Mouse (Mus musculus): ENCODE measurements around the gene BC147527. TPM values are rescaled to one million over a fixed set of nuclear protein-coding genes. Genes with fewer than 3 reads are reported as not detected.
A peak's percentile ranks its signal among the peaks of the same experiment; 100 is the strongest.
"Not testable (repeated sequence)": the region's sequence is repeated elsewhere in the genome, so short reads cannot be mapped to it uniquely, and the experiment has no call there.

Gene BC147527
- polyA plus RNA-seq, 1 experiment from 2014 or later: 0.41 TPM

DNA sequence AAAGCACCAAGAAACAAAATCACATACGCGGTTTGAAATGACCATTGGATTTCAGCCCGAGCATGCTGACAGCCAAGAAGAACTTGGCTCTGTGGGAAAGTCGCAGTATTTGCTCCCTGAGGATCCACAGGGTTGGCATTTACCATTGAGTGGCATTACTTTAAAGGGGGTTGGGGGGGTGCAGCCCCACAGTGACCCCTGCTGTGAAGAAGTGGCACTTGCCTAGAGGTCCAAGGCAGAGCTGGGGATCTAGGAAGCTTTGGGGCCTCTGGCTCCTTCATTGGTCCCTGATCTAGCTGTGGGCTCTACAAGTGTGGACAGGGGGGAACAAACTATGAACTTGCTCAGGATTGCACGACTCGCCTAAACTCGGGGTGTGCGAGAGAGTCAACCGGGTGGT, 21.4 kb upstream of the BC147527 start:
- H3K4me2 ChIP-seq (replicated peaks; ENCODE audit: low read depth): no peak overlapping the region
- DNase-seq (ENCODE audit: low spot score) (no peak), ATAC-seq (ENCODE audit: low FRiP score, low TSS enrichment) (no peak)
- H3K4me1 ChIP-seq (replicated peaks; ENCODE audit: control insufficient read depth, insufficient read depth): no peaks in the 10 kb centered on the region
- H3K27me3 ChIP-seq (ENCODE audit: control insufficient read depth, insufficient read depth, low read length): no peaks in the 10 kb centered on the region
- H3K27ac ChIP-seq (replicated peaks): no peak overlapping the region
- H3K9me3 ChIP-seq (ENCODE audit: control insufficient read depth, low read length): no peaks in the 10 kb centered on the region
- H3K9ac ChIP-seq (ENCODE audit: low read length): no peak overlapping the region
- no peaks in the 10 kb centered on the region for H3K36me3 ChIP-seq (ENCODE audit: control insufficient read depth, insufficient read depth, low read length)
- WGBS: 88% methylated on average over 9 of the region's 9 CpGs
- TF ChIP-seq CTCF (IDR thresholded peaks at IDR 0.05; ENCODE audit: low read depth) (no peak), EP300 (optimal IDR thresholded peaks at IDR 0.05) (no peak)
- no peak overlapping the region for H3K4me3 ChIP-seq (ENCODE audit: low read depth, low read length)

DNA sequence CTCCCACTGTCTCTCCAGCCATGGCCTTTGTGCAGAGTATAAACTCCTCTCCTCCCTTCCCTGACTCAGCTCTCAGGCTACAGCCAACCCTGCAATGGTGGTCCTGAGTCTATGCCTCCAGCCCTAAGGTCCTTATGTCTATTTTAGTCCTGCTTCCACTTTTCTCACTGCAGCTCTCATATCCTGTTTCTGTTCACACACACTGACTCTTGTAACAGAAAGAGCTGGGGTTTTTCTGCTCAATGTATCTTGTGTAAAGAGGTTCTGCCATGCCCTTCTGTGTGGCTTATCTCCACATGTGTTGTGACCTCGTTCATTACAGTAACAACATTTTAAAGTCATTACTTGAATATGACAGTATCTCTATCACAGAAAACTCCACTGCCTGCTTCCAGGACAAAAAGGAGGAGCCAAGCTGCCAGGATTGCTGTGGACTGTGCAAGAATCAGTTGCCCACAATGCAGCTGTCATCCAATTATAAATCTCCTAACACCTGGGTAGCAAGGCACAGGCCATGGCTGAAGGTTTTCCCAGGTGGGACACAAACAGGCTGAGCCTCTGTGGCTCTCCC, 783 bp upstream of the BC147527 start:
- H3K9me3 ChIP-seq (ENCODE audit: control insufficient read depth, low read length): no peaks in the 10 kb centered on the region
- 49% methylated on average over 1 of the region's 1 CpGs for WGBS
- no peak overlapping the region for H3K4me3 ChIP-seq (ENCODE audit: low read depth, low read length)
- TF ChIP-seq EP300 (optimal IDR thresholded peaks at IDR 0.05): no peak
- no peak for TF ChIP-seq CTCF (IDR thresholded peaks at IDR 0.05; ENCODE audit: low read depth)
- DNase-seq (ENCODE audit: low spot score) (no peak), ATAC-seq (ENCODE audit: low FRiP score, low TSS enrichment) (no peak)
- no peaks in the 10 kb centered on the region for H3K36me3 ChIP-seq (ENCODE audit: control insufficient read depth, insufficient read depth, low read length)
- no peak overlapping the region for H3K27ac ChIP-seq (replicated peaks)
- no peak overlapping the region for H3K9ac ChIP-seq (ENCODE audit: low read length)
- no peaks in the 10 kb centered on the region for H3K27me3 ChIP-seq (ENCODE audit: control insufficient read depth, insufficient read depth, low read length)
- H3K4me2 ChIP-seq (replicated peaks; ENCODE audit: low read depth): no peak overlapping the region
- no peaks in the 10 kb centered on the region for H3K4me1 ChIP-seq (replicated peaks; ENCODE audit: control insufficient read depth, insufficient read depth)

DNA sequence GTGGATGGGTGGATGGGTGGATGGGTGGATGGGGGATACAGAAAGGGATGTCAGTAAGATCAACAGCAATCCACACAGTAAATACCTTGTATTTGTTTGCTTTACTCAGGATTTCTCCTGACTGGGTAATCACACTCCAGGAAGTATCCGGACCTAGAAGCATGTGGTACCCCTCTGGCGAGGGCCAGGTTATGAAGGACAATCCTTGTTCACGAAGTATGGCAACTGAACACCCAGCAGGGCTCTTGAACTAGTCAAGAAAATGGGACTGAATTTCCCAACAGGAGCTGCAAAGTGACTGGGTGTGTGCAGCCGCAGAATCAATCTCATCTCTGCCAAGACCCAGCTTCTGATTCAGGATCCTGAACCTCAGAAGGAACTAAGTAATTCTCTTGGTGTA, 661 bp downstream of the BC147527 start:
- H3K4me1 ChIP-seq (replicated peaks; ENCODE audit: control insufficient read depth, insufficient read depth): no peaks in the 10 kb centered on the region
- 75% methylated on average over 4 of the region's 4 CpGs for WGBS
- H3K4me2 ChIP-seq (replicated peaks; ENCODE audit: low read depth): no peak overlapping the region
- no peaks in the 10 kb centered on the region for H3K27me3 ChIP-seq (ENCODE audit: control insufficient read depth, insufficient read depth, low read length)
- DNase-seq (ENCODE audit: low spot score) (no peak), ATAC-seq (ENCODE audit: low FRiP score, low TSS enrichment) (no peak)
- no peaks in the 10 kb centered on the region for H3K9me3 ChIP-seq (ENCODE audit: control insufficient read depth, low read length)
- H3K36me3 ChIP-seq (ENCODE audit: control insufficient read depth, insufficient read depth, low read length): no peaks in the 10 kb centered on the region
- TF ChIP-seq CTCF (IDR thresholded peaks at IDR 0.05; ENCODE audit: low read depth) (no peak), EP300 (optimal IDR thresholded peaks at IDR 0.05) (no peak)
- H3K27ac ChIP-seq (replicated peaks): no peak overlapping the region
- H3K4me3 ChIP-seq (ENCODE audit: low read depth, low read length): no peak overlapping the region
- no peak overlapping the region for H3K9ac ChIP-seq (ENCODE audit: low read length)

DNA sequence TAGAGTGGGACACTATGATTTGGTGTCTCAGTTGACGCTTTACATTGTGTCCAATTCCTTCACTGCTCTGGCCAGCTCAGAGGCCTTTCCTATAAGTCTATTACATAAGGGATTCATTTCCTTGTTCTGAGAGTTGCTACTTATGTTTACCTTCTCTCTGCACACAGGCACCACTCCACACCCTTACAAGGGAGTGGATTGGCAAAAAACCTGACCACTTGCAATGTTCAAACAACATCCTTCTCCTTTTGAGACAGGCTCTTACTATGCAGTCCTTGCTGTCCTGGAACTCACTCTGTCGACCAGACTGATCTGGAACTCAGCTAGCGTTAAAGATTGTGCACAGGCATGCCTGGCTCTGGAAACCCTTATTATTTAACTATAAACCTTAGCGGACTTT, 10.6 kb downstream of the BC147527 start:
- peak; percentile 79 for ATAC-seq (ENCODE audit: low FRiP score, low TSS enrichment)
- WGBS: 49% methylated on average over 4 of the region's 4 CpGs

DNA sequence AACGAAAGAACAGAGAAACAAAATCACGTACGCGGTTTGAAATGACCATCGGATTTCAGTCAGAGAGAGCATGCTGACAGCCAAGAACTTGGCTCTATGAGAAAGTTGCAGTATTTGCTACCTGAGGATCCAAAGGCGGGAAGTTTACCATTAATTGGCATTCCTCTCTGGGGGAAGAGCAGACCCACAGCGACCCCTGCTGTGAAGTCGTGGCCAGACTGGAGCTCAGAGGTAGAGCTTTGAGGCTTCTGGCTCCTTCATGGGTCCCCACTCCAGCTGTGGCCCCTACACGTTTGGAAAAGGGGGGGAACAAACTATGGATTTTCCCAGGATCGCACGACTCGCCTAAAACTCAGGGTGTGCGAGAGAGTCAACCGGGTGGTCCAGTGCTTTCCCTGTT, 13.4 kb downstream of the BC147527 start:
- no peaks in the 10 kb centered on the region for H3K9me3 ChIP-seq (ENCODE audit: control insufficient read depth, low read length)
- no peak overlapping the region for H3K27ac ChIP-seq (replicated peaks)
- H3K27me3 ChIP-seq (ENCODE audit: control insufficient read depth, insufficient read depth, low read length): no peaks in the 10 kb centered on the region
- TF ChIP-seq EP300 (optimal IDR thresholded peaks at IDR 0.05) (no peak), CTCF (IDR thresholded peaks at IDR 0.05; ENCODE audit: low read depth) (peak; percentile 69)
- ATAC-seq (ENCODE audit: low FRiP score, low TSS enrichment): no peak
- H3K4me2 ChIP-seq (replicated peaks; ENCODE audit: low read depth): no peak overlapping the region
- 27% methylated on average over 14 of the region's 14 CpGs for WGBS
- H3K9ac ChIP-seq (ENCODE audit: low read length): no peak overlapping the region
- no peaks in the 10 kb centered on the region for H3K4me1 ChIP-seq (replicated peaks; ENCODE audit: control insufficient read depth, insufficient read depth)
- no peaks in the 10 kb centered on the region for H3K36me3 ChIP-seq (ENCODE audit: control insufficient read depth, insufficient read depth, low read length)
- no peak overlapping the region for H3K4me3 ChIP-seq (ENCODE audit: low read depth, low read length)
- peak; percentile 45 for DNase-seq (ENCODE audit: low spot score)

More for the DNA sequence above, 10.6 kb downstream of the BC147527 start:
- TF ChIP-seq EP300 (optimal IDR thresholded peaks at IDR 0.05): no peak
- no peak for TF ChIP-seq CTCF (IDR thresholded peaks at IDR 0.05; ENCODE audit: low read depth)
- Histone ChIP-seq H3K4me2 (replicated peaks; ENCODE audit: low read depth) (no peak overlapping the region), H3K27ac (replicated peaks) (no peak overlapping the region), H3K27me3 (ENCODE audit: control insufficient read depth, insufficient read depth, low read length) (no peaks in the 10 kb centered on the region), H3K4me1 (replicated peaks; ENCODE audit: control insufficient read depth, insufficient read depth) (no peaks in the 10 kb centered on the region), H3K9ac (ENCODE audit: low read length) (no peak overlapping the region), H3K36me3 (ENCODE audit: control insufficient read depth, insufficient read depth, low read length) (no peaks in the 10 kb centered on the region), H3K4me3 (ENCODE audit: low read depth, low read length) (no peak overlapping the region), H3K9me3 (ENCODE audit: control insufficient read depth, low read length) (no peaks in the 10 kb centered on the region)
- peak; percentile 20 for DNase-seq (ENCODE audit: low spot score)

DNA sequence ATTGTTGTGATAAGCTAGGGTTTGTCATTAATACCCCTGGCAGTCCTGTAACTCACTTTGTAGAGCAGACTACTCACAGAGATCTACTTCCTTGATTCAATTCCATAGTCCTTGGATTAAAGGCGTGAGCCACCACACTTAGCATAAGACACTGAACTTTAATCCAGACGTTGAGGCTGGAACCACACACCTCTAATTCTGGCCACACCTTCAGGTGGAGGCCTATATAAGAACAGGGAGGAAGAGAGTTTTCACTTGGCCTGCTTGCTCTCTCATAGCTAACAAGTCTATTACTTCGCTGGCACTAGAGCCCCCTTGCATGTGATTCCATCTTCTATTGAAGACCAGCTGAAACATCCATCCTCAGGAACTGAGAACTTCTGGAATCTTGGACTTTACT, 16.4 kb downstream of the BC147527 start, which contains the start of gene Tcstv3:
Tcstv3 (plus strand) TSS at position 301 of the 400 bp plus-strand sequence.
- H3K27ac ChIP-seq (replicated peaks); H3K27me3 ChIP-seq (ENCODE audit: control insufficient read depth, insufficient read depth, low read length); H3K9me3 ChIP-seq (ENCODE audit: control insufficient read depth, low read length); ATAC-seq (ENCODE audit: low FRiP score, low TSS enrichment); H3K4me3 ChIP-seq (ENCODE audit: low read depth, low read length); H3K36me3 ChIP-seq (ENCODE audit: control insufficient read depth, insufficient read depth, low read length); H3K4me2 ChIP-seq (replicated peaks; ENCODE audit: low read depth); H3K9ac ChIP-seq (ENCODE audit: low read length); H3K4me1 ChIP-seq (replicated peaks; ENCODE audit: control insufficient read depth, insufficient read depth); DNase-seq (ENCODE audit: low spot score): not testable (repeated sequence)
- 61% methylated on average over 3 of the region's 3 CpGs for WGBS
